Mouse (Mus musculus): ENCODE results near the gene Olfr960.

The Olfr960 gene

GRCm38 (mm10) chr9:39621073-39621472, at the start of gene Olfr960:
TSS of gene Olfr960 (plus strand) at chr9:39621373.
- no peak for DNase-seq (ENCODE audit: low spot score in 2 of 2)

DNA sequence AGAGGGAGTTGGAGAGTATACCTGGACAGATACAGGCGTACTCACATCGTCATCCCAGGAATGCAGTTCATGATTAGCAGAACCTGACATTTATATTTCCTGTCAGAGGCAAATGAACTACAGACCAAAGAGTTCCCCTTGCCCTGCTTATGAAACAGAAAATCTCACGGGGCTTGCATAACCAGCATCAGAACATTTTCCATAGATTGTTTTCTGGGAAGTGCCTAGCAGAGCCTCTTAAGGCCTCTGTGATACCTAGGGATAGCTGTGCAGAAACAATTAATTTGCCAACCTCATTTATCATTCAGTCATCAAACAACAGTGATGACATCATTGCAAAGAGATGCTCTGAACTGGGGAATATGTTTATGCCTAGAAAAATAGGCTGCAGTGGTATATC, 45.7 kb upstream of the Olfr960 start, which contains the start of gene Olfr959:
Gene Olfr959 (minus strand): TSS at position 101 of the 400 bp plus-strand sequence.
- no peak for DNase-seq (ENCODE audit: low spot score in 2 of 2)

GRCm38 (mm10) chr9:39577050-39577449, 44.1 kb upstream of the Olfr960 start:
- no peak for DNase-seq (ENCODE audit: low spot score in 2 of 2)

DNA sequence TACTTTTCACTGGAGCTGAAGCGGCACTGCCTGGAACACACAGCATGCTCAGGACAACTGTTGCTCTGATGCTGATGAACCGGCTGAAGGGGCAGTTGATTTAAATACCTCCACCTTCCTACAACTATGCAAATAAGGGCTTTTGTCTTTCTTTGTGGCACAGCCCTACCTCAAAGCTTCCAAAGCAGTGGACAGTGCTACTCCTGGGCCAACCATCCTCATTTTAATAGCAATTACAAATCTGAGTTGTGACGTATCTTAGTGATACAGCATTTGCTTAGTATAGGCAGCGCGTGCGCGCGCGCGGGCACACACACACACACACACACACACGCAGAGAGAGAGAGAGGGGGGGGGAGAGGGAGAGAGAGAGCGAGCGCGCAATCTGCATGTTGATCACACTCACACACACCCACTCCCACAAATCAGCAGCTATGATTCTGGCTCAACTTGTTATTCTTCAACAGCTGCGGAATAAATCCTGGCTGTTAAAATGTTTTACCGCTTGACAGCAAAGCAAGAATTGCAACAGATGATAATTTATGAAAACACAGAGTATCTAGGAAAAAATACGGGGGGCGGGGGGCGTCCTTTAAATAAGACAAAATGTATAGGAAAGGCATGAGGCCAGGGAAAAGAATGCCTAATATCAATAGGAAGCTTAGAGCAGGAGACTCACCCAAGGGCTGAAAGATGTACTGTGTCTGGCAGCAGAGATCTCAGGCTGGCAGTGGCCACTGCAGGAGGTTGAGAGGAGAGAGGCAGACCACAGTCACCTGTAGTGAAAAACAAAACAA, 18.4 kb upstream of the Olfr960 start:
- peak; percentile 8 to 20 for DNase-seq (ENCODE audit: low spot score in 2 of 2)

GRCm38 (mm10) chr9:39603333-39603845, 17.8 kb upstream of the Olfr960 start:
- DNase-seq (ENCODE audit: low spot score in 2 of 2), result peak in 1 of 2 experiments; percentile 5

- DNase-seq (ENCODE audit: low spot score in 2 of 2), result peak in 1 of 2 experiments; percentile 6
Observed at GRCm38 (mm10) chr9:39603999-39604453, 17.1 kb upstream of the Olfr960 start, which contains the start of gene AW551984. TSS of gene AW551984 (minus strand) at chr9:39604403.

GRCm38 (mm10) chr9:39608497-39608896, 12.7 kb upstream of the Olfr960 start:
- no peak for DNase-seq (ENCODE audit: low spot score in 2 of 2)

DNA sequence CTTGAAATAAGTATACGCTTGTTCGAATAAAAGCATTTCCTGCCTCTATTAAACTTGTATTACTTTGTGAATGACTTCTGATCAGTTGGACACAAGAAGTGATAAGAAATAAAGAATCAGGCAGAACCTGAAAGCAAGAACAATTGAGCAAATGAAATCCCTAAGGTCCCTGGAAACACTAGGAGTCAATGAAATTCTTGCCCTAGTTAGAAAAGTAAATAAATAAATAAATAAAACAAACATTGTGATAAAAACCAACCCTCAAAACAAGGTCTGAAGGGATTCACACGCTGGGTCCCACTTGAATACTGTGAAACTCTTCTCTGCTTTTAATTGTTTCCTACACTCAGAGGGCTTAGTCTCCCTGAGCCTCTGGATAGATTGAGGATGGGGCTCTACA, 10.8 kb upstream of the Olfr960 start, which contains the start of gene Olfr148:
Gene Olfr148 (plus strand): TSS at position 301 of the 400 bp plus-strand sequence.
- no peak for DNase-seq (ENCODE audit: low spot score in 2 of 2)

DNA sequence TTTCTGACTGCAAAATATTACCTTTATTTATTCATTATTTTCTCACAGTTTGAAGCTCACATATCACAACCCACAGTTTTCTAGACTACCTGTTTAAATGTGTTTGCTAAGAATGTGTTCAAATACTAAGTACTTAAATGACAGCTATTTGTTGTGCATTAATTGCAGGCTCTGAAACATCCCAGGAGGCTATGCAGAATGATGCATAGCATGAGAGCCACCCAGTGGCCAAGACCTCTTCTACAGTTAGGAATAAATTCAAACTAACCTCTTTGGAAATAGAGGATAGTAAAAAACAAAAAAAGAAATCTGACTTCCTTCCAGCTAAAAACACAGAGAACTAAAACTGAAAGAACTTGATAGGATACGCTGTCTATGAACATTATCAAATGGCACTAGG, 9.2 kb upstream of the Olfr960 start:
- DNase-seq (ENCODE audit: low spot score in 2 of 2), result no peak

- no peak for DNase-seq (ENCODE audit: low spot score in 2 of 2)
Observed at GRCm38 (mm10) chr9:39623783-39624182, 2.6 kb downstream of the Olfr960 start.

GRCm38 (mm10) chr9:39624711-39625110, 3.5 kb downstream of the Olfr960 start:
- DNase-seq (ENCODE audit: low spot score in 2 of 2), result no peak

GRCm38 (mm10) chr9:39629069-39629468, 7.9 kb downstream of the Olfr960 start:
- no peak for DNase-seq (ENCODE audit: low spot score in 2 of 2)

- DNase-seq (ENCODE audit: low spot score in 2 of 2), result peak in 1 of 2 experiments; percentile 7
Observed at GRCm38 (mm10) chr9:39633913-39634594, 12.9 kb downstream of the Olfr960 start.

- DNase-seq (ENCODE audit: low spot score in 2 of 2), result no peak
Observed at GRCm38 (mm10) chr9:39644785-39645184, 23.6 kb downstream of the Olfr960 start, which contains the start of gene Olfr961. TSS of gene Olfr961 (plus strand) at chr9:39645085.

GRCm38 (mm10) chr9:39647382-39647781, 26.2 kb downstream of the Olfr960 start:
- no peak for DNase-seq (ENCODE audit: low spot score in 2 of 2)

- no peak for DNase-seq (ENCODE audit: low spot score in 2 of 2)
Observed at GRCm38 (mm10) chr9:39654756-39655396, 33.7 kb downstream of the Olfr960 start.

DNA sequence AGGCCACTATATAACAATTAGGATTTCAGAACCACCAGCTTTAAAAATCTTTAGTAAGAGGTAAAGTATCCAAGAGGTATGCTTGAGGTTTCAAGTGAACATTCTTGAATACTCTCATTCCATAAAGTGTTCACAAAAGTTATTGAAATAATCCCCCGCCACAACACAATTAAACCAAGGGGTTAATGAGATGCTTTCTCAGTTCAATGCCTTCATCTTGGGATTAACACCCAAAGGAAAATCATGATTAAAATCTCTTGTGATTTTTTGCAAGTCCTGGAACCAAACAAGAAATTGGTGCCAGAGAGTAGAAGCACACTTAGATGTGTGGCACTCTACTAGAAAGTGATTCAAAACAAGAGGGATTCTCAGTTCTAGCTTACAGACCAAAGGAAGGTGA, 45.7 kb downstream of the Olfr960 start, which contains the start of gene Olfr963:
Gene Olfr963 (plus strand): TSS at position 301 of the 400 bp plus-strand sequence.
- no peak for DNase-seq (ENCODE audit: low spot score in 2 of 2)

DNA sequence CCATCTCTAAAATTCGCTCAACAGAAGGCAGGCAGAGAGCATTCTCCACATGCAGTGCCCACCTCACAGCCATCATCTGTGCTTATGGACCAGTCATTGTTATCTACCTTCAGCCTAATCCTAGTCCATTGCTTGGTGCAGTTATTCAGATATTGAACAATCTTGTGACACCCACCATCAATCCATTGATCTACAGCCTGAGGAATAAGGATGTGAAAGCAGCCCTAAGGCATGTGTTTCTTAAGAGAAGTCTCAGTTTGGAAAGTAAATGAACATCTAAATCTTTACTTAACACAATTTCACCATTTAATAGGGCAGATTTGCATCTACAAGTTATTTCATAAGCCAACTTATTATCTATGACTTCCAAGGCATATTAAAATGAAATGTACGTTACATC, 48.5 kb downstream of the Olfr960 start:
- no peak for DNase-seq (ENCODE audit: low spot score in 2 of 2)
